Mouse (Mus musculus) brown adipose tissue, adult 24 weeks (tissue): ENCODE measurements around the gene Gjd3. TPM values are rescaled to one million over a fixed set of nuclear protein-coding genes. Genes with fewer than 3 reads are reported as not detected.

Experiments used
- H3K27ac ChIP-seq: fragments of 200-500 bp; replicated peaks from 2 replicates; pipeline ENCODE4 v1.5.1; 2012; ENCODE audit warnings: low read depth, mild to moderate bottlenecking, low read length
- H3K4me1 ChIP-seq: fragments of 200-500 bp; 2 replicates; pipeline ENCODE4 v1.6.1; 2012; ENCODE audit warnings: low read length, mixed read lengths; ENCODE audit not compliant: control insufficient read depth, insufficient read depth, insufficient read length
- H3K4me3 ChIP-seq: fragments of 200-500 bp; 2 replicates; pipeline ENCODE4 v1.5.1; 2012; ENCODE audit warnings: low read depth, mild to moderate bottlenecking, low read length, moderate library complexity; ENCODE audit not compliant: insufficient read depth
- polyA plus RNA-seq: library from polyadenylated mRNA; stranded (reverse); fragments of >200 nt; gene quantifications from 2 replicates; pipeline ENCODE4 v1.2.4, GENCODE M21; 2012; ENCODE audit not compliant: missing spikeins, insufficient read depth, insufficient read length

Gene Gjd3
- polyA plus RNA-seq, 1 experiment = not detected

DNA sequence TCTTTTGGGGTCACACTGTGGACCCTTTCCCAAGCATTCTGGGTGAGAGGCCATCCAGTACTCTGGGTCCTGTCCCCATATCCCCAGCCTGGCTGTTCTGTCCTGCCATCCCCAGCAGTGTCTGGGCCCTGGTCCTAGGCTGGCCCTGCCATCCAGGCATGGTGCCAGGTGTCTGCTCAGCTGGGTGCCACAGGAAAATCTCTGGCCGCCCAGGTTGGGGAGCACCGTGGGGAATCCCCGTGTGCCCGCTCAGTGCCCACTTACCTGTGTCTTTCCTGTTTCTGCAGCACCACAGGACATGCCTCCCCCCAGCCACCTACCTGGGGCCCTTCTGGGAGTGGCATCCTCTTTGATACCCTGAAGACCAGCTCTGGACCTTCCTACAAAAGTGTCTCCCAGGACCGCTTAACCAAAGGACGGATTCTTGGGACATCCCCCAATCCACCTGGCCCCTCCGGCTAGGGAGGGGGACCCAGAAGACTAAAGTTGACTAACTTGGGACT lies 32.8 kb downstream of the Gjd3 start:
- peaks cover 50% of the 10 kb centered on the region for H3K4me1 ChIP-seq
- no peak overlapping the region for H3K4me3 ChIP-seq
- H3K27ac ChIP-seq = no peak overlapping the region

DNA sequence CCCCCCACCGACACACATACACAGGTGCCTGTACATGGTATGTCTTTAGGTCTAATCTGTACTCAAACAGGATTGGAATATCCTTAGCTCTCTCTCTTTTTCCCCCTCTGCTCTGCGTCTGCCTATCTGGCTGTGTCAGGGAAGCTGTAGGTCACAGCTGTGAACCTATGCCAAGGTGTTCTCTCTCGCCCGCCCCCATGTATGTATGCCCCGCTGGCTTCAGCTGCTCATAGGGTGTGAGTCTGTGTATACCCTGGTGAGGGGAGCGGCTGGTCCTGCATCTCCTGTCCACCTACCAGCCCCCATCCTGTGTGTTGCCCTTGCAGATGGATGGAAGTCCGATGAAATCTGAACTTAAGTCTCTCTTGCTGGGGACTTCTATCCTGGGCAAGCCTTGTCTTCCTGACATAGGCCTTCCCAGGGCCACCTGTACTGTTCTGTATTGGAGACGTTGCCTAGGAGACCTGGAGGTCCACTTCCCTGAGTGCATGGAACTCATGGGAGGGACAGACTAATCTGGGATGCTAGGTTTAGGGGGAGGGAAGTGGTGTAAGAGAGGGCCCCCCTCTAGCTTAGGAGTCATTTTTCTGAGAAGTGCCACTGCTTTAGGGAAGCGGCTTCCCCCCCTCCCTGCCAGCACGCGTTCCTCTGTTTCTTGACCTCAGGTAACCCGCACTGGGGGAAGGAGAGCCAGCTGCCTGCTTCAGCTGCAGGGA lies 33.4 kb downstream of the Gjd3 start:
- H3K4me1 ChIP-seq = peaks cover 50% of the 10 kb centered on the region
- no peak overlapping the region for H3K4me3 ChIP-seq
- no peak overlapping the region for H3K27ac ChIP-seq

DNA sequence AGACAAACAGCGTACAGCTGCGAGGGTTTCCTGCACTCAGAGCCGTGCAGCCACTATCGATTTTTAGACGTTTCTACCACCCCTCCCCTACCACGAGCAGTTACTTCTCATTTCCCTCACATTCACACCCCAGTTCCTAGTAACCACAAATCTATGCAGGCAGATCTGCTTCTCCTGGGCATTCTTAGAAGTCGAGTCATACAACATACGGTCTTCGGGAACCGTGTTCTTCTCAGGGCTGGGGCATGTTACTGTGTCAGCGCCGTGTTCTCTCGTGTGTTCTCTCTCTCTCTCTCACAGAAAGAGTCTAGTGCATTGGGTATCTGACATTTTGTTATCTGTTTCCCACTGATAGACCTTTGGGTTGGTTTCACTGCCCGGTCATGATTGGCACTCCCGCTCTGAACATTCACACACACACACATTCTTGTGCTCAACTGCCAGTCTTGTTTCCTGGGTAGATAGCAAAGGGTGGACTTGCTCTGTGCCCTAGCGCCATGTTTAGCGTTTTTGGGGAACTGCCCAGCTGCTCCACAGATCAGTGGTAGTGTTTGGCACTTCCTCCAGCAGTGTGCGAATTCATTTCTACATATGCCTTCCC lies 34.7 kb downstream of the Gjd3 start:
- Histone ChIP-seq H3K27ac (peak overlapping the region; percentile 64), H3K4me3 (no peak overlapping the region), H3K4me1 (peaks cover 53% of the 10 kb centered on the region)

DNA sequence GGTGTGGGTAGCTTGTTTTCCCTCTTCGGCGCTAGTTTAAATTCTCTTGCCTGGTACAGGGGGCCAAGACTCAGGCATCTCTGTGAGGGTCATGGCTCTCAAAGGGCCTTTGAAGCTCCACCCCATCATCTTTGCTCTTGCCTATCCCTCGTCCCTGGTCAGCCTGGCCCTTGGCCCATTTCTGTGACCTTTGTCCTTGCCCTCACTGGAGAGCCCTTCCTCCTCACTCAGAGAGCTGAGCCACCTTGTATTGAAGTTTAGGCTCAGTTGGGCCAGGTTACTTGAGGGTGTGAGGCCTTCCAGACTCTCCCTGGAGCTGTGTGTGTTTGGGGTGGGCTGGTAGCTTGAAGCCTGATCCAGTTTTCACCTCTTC lies 37.2 kb downstream of the Gjd3 start:
- Histone ChIP-seq H3K27ac (0 out of 2 replicates have a peak overlapping the region, but pooled peaks have one; percentile 6), H3K4me1 (peaks cover 56% of the 10 kb centered on the region), H3K4me3 (no peak overlapping the region)

DNA sequence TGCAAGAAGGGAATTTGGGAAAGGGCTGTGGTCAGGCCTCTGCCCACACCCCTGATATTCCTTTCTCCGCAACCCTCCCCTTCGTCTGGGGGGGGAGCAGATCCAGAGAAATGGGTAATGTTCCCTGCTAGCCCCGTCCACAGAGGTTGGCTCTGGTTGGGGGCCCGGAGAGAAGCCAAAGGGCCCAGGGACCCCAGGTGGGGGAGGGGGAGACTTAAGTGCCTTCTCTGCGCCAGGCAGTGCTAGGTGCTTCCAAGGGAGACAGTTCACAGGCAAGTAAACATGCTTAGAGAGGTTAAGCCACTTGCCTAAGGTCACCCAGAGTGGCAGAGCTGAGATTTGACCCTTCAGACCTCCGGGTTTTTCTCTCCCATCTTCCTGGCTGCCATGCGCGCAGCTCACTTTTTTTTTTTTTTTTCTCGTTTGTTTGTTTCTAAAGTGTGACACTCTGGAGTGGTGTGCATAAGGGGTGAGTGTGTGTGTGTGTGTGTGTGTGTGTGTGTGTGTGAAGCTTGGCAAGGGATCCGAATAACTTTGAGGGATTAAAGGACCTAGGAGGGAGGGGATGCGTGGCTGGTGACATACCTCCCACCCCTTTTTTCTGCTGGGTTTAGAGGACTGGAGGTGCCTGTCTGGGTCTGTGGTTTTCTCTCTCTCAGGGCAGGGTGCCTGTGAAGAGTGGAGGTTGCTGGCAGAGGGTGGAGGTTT lies 37.8 kb downstream of the Gjd3 start:
- H3K4me3 ChIP-seq = no peak overlapping the region
- peak overlapping the region; percentile 89 for H3K27ac ChIP-seq
- H3K4me1 ChIP-seq = peaks cover 56% of the 10 kb centered on the region

DNA sequence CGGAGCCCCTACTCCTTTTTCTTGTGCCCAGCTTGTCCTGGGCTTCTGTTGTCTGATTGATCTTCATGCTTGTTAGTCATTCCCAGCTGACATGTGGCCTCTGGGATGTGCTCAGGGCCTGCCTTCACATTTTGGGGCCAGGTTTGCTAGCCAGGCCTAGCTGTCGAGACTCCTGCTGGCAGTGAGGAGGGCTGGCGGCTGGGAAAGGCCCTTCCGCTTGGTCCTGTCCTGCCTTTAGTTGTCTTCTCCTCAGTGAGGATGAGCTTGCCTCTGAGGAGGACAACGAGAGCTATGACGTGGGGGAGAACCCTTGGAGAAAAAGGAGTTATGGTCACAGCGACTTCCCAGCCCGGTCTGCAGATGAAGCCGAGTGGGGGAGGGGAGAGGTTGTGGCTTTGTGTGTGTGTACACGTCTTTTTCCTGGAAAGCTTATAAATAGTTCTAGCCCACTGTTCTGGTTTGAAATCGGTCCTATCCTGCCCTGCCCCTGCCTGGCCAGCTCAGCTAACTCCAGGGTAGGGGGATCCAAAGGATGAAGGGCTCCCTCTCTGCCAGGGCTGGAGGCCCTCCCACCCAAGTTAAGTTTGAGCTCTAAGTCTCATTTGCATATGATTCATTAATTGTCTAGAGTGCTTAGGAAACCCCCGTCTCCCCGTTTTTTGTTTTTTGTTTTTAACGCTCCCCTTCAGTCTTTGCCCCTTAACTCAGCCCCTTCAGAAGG lies 38.9 kb downstream of the Gjd3 start:
- H3K4me1 ChIP-seq = peaks cover 56% of the 10 kb centered on the region
- H3K27ac ChIP-seq = peak overlapping the region; percentile 89
- H3K4me3 ChIP-seq = no peak overlapping the region

DNA sequence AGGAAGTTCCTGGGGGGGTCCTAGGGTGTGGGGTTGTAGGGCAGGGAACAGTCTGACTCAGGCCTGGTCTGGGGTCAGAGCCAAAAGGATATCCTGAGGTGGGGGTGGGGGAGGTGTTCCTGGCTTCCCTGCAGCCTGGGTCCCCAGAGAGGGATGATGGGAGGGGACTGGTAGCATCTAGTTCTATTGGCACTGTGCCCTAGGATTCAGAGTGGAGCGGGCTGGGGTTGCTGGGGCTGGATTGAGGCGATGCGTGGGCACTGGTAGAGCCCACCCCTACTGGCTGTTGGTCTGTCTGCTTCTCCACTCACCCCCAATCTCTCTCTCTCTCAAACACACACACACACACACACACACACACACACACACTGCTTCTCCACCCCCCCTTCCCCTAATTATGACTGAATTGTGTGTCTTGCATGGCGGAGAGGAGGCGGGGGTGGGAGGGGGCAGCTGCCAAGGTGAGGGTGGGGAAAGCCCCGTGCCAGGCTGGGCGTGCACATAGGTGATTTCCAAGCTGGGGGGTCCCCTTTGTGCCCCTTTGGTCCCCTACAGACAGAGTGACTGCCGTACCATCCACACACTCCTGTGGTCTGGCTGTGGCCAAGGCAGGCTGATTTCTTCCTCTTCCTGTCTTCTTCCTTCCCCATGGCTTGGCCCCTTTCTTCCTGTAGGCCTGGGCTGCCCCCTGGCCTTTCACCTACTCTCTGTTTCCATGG lies 39.7 kb downstream of the Gjd3 start:
- H3K4me1 ChIP-seq = peaks cover 62% of the 10 kb centered on the region
- peak overlapping the region; percentile 98 for H3K27ac ChIP-seq
- no peak overlapping the region for H3K4me3 ChIP-seq

DNA sequence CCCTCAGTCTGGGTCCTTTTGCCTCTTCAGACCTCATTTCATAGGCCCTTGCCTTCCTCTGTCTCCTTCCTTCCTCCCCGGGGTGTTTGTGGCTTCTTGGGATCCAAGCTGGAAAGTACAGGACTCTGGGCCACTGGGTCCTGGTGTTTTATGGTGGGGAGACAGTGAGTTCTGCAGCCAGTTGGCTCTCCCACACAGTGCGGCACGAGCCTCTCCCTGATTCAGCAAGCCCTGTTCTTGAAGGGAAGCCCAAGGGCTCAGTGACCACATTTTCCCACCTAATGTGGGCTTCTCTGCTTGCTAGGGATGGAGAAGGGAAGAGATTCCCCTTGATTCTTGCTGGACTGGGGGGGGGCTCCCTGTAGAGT lies 40.3 kb downstream of the Gjd3 start:
- Histone ChIP-seq H3K4me3 (peak overlapping the region; percentile 57), H3K4me1 (peaks cover 62% of the 10 kb centered on the region), H3K27ac (peak overlapping the region; percentile 98)

DNA sequence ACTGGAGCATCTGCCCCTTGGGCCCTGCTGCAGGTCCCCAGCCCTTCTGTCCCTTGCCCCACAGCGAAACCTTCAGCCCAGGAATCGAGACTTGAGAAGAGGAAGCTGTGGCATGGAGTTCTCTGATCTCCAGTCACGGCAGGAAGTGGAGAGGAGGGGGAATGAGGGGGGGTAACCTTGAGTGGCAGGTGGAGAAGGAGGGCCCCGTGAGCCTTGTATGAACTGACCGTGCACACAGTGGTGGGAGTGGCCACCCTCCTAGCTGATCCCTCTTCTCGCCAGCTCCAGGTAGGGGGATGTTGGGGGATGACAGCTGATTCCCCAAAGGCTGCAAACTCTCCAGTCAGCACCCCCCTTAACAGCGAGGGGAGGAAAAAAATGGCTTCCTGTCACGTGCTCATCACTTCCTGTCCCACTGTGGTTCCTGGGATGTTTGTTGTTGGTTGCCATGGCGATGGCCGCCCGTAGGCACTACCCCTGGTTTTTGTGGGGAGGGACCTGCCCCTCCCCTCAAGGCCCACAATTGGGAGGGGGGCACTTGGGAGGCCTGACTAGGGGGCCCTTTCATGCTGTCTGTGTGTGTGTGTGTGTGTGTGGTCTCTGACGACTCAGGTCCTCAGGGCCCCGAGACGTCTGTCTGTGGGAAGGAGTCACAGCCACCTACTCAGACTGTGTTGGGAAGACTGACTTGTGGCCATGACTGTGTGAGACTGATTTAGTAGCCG lies 40.8 kb downstream of the Gjd3 start:
- H3K4me3 ChIP-seq = peak overlapping the region; percentile 57
- H3K4me1 ChIP-seq = peaks cover 62% of the 10 kb centered on the region
- H3K27ac ChIP-seq = peak overlapping the region; percentile 98

DNA sequence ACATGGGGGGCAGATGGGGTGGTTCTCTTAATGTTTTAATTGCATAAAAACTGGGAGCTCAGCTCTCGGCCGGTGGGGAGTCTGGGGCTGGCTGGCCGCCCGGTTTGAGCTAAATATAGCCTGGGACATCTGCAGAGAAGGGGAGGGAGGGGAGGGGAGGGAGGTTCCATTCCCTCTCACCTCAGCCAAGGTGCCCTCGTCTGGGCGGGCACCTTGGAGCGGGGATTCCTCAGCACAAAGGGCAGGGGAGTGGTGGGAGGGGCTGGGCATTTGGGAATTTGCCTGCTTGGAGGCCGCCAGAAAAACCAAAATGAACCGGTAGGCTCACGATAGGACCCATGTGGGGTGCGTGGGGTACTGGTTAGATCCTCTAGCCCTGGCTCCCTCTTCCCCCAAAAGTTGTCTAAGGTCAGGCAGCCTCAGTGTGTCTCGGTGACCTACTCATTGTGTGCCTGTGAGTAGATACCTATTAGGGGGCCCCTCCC lies 41.4 kb downstream of the Gjd3 start:
- peaks cover 62% of the 10 kb centered on the region for H3K4me1 ChIP-seq
- H3K4me3 ChIP-seq = peak overlapping the region; percentile 57
- peak overlapping the region; percentile 98 for H3K27ac ChIP-seq

DNA sequence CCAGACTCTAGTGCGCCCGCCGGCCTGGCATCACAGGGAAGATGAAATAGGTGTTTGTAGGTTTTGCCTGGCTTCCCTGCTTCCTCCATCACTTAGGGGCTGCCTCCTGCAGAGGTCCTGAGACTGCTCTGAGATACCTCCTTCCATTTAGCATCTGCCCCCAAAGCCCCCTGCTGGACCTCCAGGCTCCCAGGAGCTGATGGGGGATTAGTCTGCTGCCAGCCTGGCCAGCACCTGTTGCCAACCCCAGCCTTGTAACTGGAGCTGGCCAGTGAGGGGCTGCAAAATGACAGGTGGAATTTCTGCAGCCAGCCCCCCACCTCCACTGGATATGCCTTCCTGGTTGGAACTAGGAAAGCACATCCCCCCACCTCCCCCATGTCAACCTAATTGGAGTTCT lies 42.0 kb downstream of the Gjd3 start:
- H3K27ac ChIP-seq = peak overlapping the region; percentile 54
- H3K4me3 ChIP-seq = 0 out of 2 replicates have a peak overlapping the region, but pooled peaks have one; percentile 57
- peaks cover 60% of the 10 kb centered on the region for H3K4me1 ChIP-seq

DNA sequence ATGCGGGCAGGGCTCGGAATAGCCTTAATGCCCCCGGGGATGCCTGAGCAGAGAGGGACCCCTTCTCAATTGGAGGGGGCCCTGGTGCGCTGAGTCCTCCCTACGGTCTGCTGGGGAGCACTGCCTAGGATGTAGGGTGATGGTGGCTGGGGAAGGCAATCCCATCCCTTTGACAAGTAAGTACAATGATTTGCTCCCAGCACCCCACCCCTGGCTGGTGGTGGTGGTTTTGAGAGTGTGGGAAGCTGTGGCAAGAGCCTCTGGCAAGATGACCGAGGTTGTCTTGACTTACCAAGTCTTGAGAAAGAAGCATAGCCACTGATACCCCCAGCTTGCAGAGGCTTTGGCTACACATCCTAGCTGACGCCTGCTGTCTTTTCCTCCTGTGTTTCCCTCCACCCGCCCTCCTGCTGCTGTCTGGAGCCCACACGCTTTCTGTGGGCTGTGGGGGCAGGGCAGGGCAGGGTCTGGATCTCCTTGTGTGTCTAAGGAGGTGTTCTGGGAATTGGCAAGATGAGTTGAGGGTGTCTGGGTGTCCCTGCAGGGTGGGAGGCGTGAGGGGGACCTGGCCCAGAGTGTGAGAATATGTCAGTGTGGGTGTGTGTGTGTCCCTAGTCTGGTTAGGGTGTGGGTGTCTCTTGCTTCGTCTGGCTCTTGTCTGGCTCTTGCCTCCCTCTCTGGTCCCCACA lies 42.7 kb downstream of the Gjd3 start:
- Histone ChIP-seq H3K27ac (0 out of 2 replicates have a peak overlapping the region, but pooled peaks have one; percentile 8), H3K4me3 (peak overlapping the region; percentile 12), H3K4me1 (peaks cover 54% of the 10 kb centered on the region)

DNA sequence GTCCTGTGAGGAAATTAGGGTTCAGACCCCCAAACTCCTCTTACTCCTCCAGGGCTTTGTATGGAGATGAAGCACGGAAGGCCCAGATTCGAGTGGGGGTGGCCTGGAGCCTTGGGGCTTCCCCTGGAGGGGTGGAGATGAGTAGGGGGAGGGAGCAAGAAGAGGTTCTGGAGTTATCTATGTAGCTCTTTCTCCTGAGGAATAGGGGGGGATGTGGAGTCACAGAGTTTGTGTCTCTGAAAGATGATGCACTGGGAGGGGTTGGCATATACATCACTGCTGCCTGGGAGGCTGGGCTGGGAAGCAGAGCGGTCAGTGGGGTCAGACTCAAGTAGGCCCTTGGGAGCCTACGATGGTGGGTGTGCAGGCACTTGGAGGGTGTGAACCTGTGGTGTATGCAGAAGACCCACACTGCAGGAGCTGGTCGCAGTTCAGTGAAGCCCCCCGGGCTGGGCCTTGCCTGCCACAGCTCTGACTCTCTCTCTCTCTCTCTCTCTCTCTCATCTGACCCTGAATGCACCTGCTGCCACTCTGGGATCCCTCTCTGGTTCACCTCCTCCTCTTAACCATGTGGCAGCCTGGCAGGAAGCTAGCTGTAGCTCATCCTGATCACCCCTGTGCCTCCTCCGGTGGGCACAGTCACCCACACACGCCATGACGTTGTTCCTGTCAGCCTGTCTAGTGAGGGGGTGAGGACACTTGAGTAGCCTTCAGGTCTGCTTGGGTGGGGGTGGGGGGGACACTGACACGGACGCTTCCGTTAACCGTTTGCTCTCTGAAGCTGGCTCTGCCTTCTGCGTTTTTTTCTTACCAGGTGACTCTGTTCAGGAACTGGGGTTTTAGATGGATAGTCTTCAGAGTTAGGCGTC lies 43.5 kb downstream of the Gjd3 start:
- Histone ChIP-seq H3K4me3 (peak overlapping the region; percentile 87), H3K27ac (no peak overlapping the region), H3K4me1 (peaks cover 46% of the 10 kb centered on the region)
